Mouse (Mus musculus): ENCODE results near the gene Sertad1.

- no peak for TF ChIP-seq POLR2A (IDR thresholded peaks at IDR 0.05; ENCODE audit: low read depth, low read length)
- TF ChIP-seq CTCF (IDR thresholded peaks at IDR 0.05; ENCODE audit: extremely low read depth, insufficient read depth, insufficient read length, insufficient replicate concordance), result no peak
Measured at GRCm38 (mm10) chr7:27446051-27446450, 40.7 kb upstream of the Sertad1 start.

Measured in spleen, adult 2 months (tissue).